Mouse (Mus musculus) cerebellum, postnatal 36 days (tissue): ENCODE data around the gene Ubd.
"Not testable (repeated sequence)": the region's sequence is repeated elsewhere in the genome, so short reads cannot be mapped to it uniquely, and the experiment has no call there.

Source experiments
- DNase-seq, 2 experiments: peaks; one replicate each; pipeline ENCODE4 v3.0.0; 2021 to 2022; ENCODE audit warnings: mixed read lengths in 2 of 2

Gene Ubd

DNA sequence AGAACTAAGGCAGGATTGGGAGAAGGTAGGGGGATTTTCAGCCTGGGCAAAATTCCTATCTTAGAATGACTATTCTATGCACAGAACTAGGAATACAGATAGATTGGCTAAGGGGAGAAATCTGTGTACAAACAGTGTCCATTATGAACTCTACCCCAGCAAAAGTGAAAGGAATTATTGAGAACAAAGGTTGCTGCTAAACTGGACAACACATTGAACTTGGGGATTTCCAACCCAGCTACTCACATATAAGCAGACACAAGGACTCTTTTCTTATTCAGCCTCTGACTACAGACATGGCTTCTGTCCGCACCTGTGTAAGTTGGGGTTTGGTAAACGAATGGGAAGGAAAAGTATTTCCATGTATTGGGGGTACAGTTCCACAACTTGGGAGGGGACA, at the start of gene Ubd:
Ubd (plus strand) TSS at position 237 of the 400 bp plus-strand sequence.
- DNase-seq: no peak

GRCm38 (mm10) chr17:37161394-37161793, 32.3 kb upstream of the Ubd start, which contains the start of gene Olfr93:
Gene Olfr93 (minus strand): TSS chr17:37161494.
- no peak for DNase-seq

DNA sequence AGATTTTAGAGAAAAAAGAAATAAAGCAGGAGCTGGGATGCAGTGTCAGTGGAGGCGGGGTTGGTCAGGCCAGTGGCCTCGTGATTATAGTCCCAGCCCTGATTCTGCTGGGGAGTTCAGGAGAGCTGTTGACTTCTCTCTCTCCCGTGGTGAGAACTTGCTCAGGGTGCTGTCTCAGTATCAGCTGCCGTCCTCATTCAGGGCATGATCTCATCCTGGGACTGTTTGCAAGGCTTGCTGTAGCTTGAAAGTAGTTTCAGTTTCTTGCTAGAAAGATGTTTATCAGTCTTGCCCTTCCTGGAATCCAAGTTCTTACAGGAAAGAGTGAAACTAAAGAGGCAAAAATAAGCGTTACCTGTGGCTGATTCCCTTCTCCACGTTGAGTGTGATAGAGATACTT, 8.2 kb upstream of the Ubd start:
- no peak for DNase-seq

GRCm38 (mm10) chr17:37190711-37191110, 3.0 kb upstream of the Ubd start:
- DNase-seq: peak in 1 of 2 experiments; percentile 36

DNA sequence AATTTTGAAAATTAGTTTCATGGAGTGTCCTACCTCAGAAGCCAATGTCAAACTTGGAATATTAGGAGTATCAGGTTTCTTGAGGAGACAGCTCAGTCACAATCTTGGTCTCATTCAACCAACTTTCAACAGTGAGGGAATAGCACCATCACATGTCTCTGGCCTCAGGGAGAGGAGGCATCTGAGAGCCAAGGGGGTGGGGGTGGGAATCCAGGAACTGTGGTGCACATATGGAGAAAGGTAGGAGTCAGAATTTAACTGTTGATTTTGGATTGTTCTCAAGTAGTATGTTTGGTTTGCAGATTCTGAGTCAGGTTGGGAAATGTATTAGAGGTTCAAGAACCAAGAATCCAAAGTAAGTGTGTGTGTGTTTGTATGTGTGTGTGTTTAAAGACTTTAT, 660 bp upstream of the Ubd start:
- DNase-seq: no peak

DNA sequence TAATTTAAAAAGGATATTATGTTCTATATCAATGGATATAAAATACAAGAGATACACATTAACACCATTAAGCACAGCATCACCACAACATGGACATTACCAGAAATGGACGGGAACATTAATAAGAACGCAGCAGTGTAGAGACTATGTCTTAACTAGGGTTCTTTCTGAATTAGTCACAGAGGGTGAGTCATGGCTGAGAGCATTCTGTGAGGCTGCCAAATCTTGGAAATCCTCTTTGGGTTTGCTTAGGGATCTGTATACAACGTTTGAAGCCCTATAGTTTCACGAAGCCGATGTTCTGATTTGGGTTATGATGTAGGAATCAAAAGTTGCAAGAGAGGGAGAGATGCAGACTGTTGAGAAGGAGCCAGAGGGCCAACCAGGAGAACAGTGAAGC, 1.1 kb downstream of the Ubd start:
- no peak for DNase-seq

DNA sequence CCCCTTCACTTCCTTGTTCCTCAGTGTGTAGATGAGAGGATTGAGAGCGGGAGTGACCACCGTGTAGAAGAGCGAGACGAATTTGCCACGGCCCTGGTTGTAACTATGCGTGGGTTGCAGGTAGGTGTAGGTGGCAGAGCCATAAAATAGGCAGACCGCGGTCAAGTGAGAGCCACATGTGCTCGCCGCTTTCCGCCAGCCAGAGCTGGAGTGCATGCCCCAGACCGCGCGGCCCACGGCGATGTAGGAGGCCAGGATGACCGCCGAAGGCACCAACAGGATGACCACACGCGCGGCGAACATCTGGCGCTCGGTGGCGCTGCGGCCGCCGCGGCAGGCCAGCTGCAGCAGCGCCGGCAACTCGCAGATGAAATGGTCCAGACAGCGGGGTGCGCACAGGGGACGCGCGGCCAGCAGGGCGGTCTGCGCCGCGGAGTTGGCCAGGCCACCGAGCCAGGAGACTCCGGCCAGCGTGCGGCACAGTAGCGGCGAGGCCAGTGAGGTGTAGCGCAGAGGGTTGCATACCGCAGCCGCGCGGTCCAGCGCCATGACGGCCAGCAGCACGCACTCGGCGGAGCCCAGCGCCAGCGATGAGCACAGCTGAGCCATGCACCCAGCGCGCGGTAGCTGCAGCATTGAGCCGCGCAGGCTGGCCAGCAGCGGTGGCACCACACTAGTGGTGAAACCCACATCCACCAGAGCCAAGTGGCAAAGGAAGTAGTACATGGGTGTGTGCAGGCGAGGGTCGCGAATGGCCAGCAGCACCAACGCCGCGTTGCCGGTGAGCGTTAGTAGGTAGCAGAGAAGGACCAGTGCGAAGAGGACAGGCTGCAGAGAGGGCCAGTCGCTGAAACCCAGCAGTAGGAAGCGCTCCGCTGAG, 3.4 kb downstream of the Ubd start:
- peak; percentile 4 to 10 for DNase-seq

GRCm38 (mm10) chr17:37200894-37201293, 7.2 kb downstream of the Ubd start, which contains the start of gene Olfr94:
Gene Olfr94 (minus strand): TSS chr17:37200994.
- DNase-seq: no peak

DNA sequence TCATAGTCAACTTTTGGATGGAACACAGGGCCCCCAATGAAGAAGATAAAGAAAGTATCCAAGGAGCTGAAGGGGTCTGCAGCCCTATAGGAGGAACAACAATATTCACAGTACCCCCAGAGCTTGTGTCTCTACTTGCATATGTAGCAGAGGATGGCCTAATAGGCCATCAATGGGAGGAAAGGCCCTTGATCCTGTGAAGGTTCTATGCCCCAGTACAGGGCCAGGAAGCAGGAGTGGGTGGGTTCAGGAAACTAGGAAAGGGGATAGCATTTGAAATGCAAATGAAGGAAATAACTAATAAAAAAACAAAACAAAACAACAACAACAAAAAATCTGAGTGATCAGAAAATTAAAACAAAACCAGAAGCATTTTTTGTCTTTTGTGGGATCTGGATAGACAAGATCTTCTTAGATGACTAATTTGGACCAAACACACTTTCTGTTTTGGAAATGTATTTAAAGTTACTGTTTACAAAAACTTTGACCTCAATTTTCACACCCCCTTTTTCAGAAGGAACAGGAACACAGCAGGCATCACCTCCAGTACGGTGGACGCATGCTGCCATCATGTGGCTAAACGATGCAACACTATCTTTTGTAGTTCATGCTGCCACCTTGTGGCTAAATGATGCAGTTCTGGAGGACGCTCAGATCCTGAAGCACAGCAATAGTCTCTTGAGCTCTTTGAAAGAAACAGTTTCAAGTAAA, 9.7 kb downstream of the Ubd start:
- peak; percentile 70 to 81 for DNase-seq

- no peak for DNase-seq
Observed at GRCm38 (mm10) chr17:37203917-37204236, 10.2 kb downstream of the Ubd start.

DNA sequence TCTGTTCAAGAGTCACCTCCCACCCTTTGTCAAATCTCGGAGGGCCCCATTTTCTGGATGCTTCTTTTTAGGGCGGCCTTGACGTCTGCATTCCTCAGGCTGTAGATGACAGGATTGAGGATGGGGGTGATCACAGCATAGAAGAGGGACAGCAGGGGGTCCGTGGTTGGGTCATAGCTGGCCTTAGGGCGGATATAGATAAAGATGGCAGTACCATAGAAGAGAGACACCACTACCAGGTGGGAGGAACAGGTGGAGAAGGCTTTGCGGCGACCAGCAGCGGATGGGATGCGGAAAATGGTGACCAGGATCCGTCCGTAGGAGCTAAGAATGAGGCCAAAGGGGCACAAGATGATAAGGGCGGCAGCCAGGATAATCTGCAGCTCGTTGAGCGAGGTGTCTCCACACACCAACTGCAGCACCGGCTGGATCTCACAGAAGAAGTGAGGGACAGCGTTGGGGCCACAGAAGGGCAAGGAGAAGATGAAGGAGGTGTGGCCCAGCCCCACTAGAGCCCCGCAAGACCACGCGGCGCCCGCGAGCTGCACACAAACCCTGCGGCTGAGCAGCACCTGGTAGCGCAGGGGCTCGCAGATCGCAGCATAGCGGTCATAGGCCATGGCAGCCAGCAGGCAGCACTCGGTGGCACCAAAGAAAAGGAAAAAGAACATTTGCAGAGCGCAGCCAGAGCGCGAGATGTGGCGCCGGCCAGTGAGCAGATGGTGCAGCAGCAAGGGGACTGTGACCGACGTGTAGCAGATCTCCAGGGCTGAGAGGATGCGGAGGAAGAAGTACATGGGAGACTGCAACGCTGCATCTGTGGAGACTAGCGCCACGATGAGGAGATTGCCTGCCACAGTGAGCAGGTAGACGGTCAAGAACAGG, 17.4 kb downstream of the Ubd start:
- peak; percentile 4 to 7 for DNase-seq

- no peak for DNase-seq
Observed at GRCm38 (mm10) chr17:37213018-37213417, 19.3 kb downstream of the Ubd start, which contains the start of gene Olfr95. Gene Olfr95 (minus strand): TSS chr17:37213118.

GRCm38 (mm10) chr17:37218486-37218885, 24.8 kb downstream of the Ubd start:
- DNase-seq: no peak

DNA sequence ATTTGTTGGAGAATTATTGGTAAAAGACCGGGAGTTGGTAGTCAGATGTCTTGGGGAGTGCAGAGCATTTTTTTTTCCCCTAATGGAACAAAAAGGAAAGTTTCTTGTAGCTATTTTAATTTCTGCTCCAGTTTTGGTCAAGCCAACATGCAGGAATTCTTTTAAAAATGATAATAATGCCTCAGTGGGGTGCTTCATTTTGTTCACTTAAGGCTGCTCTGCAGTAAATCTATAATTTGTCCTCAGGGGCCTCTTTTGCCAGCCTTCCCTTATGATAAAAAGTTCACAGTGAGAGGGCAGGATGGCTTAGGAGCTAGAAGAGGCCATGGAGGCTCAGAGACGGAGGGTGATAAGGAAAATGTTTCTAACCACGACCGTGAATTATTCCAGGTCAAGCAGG, 26.2 kb downstream of the Ubd start, which contains the start of gene Olfr96:
Olfr96 (plus strand) TSS at position 301 of the 400 bp plus-strand sequence.
- no peak for DNase-seq

GRCm38 (mm10) chr17:37221879-37222278, 28.2 kb downstream of the Ubd start:
- DNase-seq: no peak

DNA sequence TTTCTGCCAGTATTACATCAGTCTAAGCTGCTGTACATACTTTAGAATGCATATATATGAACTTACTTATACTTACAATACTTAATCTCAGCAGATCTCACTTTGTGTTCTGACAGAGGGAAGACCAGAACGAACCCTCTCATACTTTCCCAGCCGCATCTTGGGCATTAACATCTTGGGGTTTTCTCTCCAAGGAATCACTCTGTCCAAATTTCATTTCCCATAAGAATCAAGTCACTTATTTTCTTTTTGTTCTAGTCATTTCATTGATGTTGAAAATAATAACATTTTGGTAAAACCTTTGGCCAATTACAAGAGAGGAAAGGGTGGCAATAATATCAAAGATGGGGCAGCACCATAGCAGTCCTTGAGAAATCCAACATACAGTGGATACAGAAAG, 43.5 kb downstream of the Ubd start, which contains the start of gene Olfr97:
Olfr97 (minus strand) TSS at position 101 of the 400 bp plus-strand sequence.
- not testable (repeated sequence) for DNase-seq

DNA sequence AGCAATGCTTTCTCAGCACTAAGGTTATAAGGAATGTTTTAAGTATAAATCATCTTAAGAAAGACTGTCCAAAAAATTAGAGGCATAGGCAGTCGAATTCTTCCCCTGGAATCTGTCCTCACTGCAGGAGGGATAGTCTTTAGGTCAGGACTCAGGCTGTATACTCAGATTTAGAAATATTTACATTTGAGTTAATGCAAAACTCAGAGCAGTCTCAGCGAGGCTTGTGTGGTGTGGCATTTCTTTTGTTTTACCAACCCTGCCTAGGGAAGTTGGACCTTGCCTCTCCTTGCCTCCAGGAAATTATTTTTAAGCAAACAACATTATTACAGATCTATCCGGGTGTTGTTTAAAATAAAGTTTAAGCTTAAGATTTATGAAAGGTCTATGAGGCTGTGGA, 48.5 kb downstream of the Ubd start:
- no peak for DNase-seq
